Mouse (Mus musculus) ES-E14 (cell line): ENCODE measurements around the gene 1700037C18Rik.

ENCODE experiments used
- CHD2 ChIP-seq: IDR thresholded peaks from 2 replicates; pipeline ENCODE4 v1.6.1; 2014; ENCODE audit warnings: mild to moderate bottlenecking, low read depth, low read length, inconsistent platforms
- ZNF384 ChIP-seq: IDR thresholded peaks from 2 replicates; pipeline ENCODE4 v1.6.1; 2012; ENCODE audit warnings: low read depth, low read length, inconsistent platforms

GRCm38 (mm10) chr16:3859254-3859653, 49.2 kb downstream of the 1700037C18Rik start:
- TF ChIP-seq ZNF384 (no peak), CHD2 (no peak)
